Mouse (Mus musculus): ENCODE results near the gene Smpd1.

- TF ChIP-seq POLR2A (IDR thresholded peaks at IDR 0.05; ENCODE audit: borderline replicate concordance, low read depth, low read length) (no peak), CTCF (IDR thresholded peaks at IDR 0.05; ENCODE audit: low read depth, low read length) (no peak)
Measured at GRCm38 (mm10) chr7:105570756-105571155, 16.6 kb downstream of the Smpd1 start.
